Mouse (Mus musculus) embryonic facial prominence, embryonic 14.5 days (tissue): ENCODE results near the gene Tm9sf4. TPM values are rescaled to one million over a fixed set of nuclear protein-coding genes. Genes with fewer than 3 reads are reported as not detected.

Experiments
- ATAC-seq: fragments of 200-750 bp; cut with Nextera tagmentation; 2 replicates; pipeline ENCODE4 v1.8.0; 2017; ENCODE audit warnings: low read depth, moderate number of reproducible peaks, moderate TSS enrichment
- DNase-seq: peaks from one replicate; pipeline ENCODE4 v3.0.0-alpha.2; 2015; ENCODE audit warnings: low spot score
- H3K27ac ChIP-seq: fragments of 300-500 bp; sonication (generic); replicated peaks from 2 replicates; pipeline ENCODE4 v1.5.1; 2014; ENCODE audit warnings: low read depth, mild to moderate bottlenecking, low read length, moderate library complexity
- H3K27me3 ChIP-seq: fragments of 300-500 bp; sonication (generic); replicated peaks from 2 replicates; pipeline ENCODE4 v1.6.1; 2014; ENCODE audit warnings: low read length; ENCODE audit not compliant: control insufficient read depth, insufficient read depth
- H3K36me3 ChIP-seq: fragments of 300-500 bp; sonication (generic); 2 replicates; pipeline ENCODE4 v1.6.1; 2014; ENCODE audit warnings: low read length, mixed read lengths; ENCODE audit not compliant: control insufficient read depth, insufficient read depth
- H3K4me1 ChIP-seq: fragments of 300-500 bp; sonication (generic); 2 replicates; pipeline ENCODE4 v1.6.1; 2014; ENCODE audit warnings: antibody characterized with exemption, low read length; ENCODE audit not compliant: control insufficient read depth, insufficient read depth
- H3K4me2 ChIP-seq: fragments of 300-500 bp; sonication (generic); 2 replicates; pipeline ENCODE4 v1.6.1; 2014; ENCODE audit warnings: low read depth, mild to moderate bottlenecking, low read length, moderate library complexity, mixed read lengths
- H3K4me3 ChIP-seq: fragments of 300-500 bp; sonication (generic); 2 replicates; pipeline ENCODE4 v1.5.1; 2014; ENCODE audit warnings: low read depth, mild to moderate bottlenecking, low read length
- H3K9ac ChIP-seq: fragments of 300-500 bp; sonication (generic); 2 replicates; pipeline ENCODE4 v1.6.1; 2014; ENCODE audit warnings: low read depth, mild to moderate bottlenecking, low read length, moderate library complexity, mixed read lengths
- H3K9me3 ChIP-seq: fragments of 300-500 bp; sonication (generic); 2 replicates; pipeline ENCODE4 v1.6.1; 2016; ENCODE audit warnings: low read length; ENCODE audit not compliant: control insufficient read depth
- WGBS: fragments of 180-500 bp; shearing (Covaris S2); extraction: QIAGEN DNeasy Blood & Tissue Kit; methylation state at CpG from one replicate; pipeline ENCODE4 v1.1.7; 2014; 5-methylcytosine and 5-hydroxymethylcytosine counted together
- polyA plus RNA-seq: library from polyadenylated mRNA; unstranded; fragments of >200 nt; fragmentation: Nextera tagmentation; extraction: Ambion mirVana; gene quantifications from 2 replicates; pipeline ENCODE4 v1.2.1, GENCODE M21; 2014

The Tm9sf4 gene
- polyA plus RNA-seq, 1 experiment from 2014 or later = 97.9 TPM

DNA sequence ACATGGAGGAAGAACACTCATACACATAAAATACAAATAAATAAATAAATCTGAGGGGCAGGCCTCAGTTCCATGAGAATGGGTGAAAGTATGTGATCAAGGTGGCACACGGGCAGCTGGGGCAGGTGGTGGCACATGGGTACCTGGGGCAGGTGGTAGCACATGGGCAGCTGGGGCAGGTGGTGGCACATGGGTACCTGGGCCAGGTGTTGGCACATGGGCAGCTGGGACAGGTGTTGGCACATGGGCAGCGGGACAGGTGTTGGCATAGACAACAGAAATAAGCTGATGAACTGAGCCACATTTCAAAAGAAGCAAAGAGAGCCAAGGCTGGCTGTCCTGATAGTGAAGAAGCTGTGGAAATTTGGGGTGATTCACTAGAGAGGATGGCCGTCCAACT, 11.4 kb upstream of the Tm9sf4 start:
- no peaks in the 10 kb centered on the region for H3K4me1 ChIP-seq
- H3K27me3 ChIP-seq = no peaks in the 10 kb centered on the region
- H3K4me2 ChIP-seq = no peak overlapping the region
- H3K9me3 ChIP-seq = no peaks in the 10 kb centered on the region
- DNase-seq (no peak), ATAC-seq (no peak)
- no peak overlapping the region for H3K9ac ChIP-seq
- H3K27ac ChIP-seq = no peak overlapping the region
- H3K4me3 ChIP-seq = no peak overlapping the region
- WGBS = 83% methylated on average over 3 of the region's 3 CpGs
- H3K36me3 ChIP-seq = no peaks in the 10 kb centered on the region

DNA sequence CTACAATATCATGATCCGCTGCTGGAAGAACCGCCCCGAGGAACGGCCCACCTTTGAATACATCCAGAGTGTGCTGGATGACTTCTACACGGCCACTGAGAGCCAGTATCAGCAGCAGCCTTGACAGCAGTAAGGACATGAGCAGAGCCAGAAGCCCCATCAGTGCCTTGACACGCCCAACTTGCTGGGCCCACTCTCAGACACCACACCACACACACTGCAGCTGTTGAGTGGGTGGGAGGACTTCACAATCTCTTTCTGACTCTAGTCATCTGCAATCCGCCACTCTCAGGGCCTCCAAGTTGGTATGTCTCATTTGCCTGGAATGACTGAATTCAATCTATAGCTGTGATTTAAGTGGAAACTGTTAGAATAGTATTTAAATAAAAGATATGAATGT, 10.1 kb upstream of the Tm9sf4 start:
- DNase-seq = no peak
- 72% methylated on average over 7 of the region's 7 CpGs for WGBS

GRCm38 (mm10) chr2:153151926-153152665, 9.0 kb upstream of the Tm9sf4 start:
- H3K27me3 ChIP-seq = no peaks in the 10 kb centered on the region
- H3K9ac ChIP-seq = no peak overlapping the region
- no peak overlapping the region for H3K4me2 ChIP-seq
- H3K36me3 ChIP-seq = no peaks in the 10 kb centered on the region
- no peaks in the 10 kb centered on the region for H3K9me3 ChIP-seq
- no peak for ATAC-seq
- no peaks in the 10 kb centered on the region for H3K4me1 ChIP-seq
- no peak for DNase-seq
- no peak overlapping the region for H3K27ac ChIP-seq
- 74% methylated on average over 8 of the region's 8 CpGs for WGBS
- no peak overlapping the region for H3K4me3 ChIP-seq

More for the DNA sequence above, 10.1 kb upstream of the Tm9sf4 start:
- Histone ChIP-seq H3K36me3 (no peaks in the 10 kb centered on the region), H3K4me3 (no peak overlapping the region), H3K9ac (no peak overlapping the region), H3K9me3 (no peaks in the 10 kb centered on the region), H3K27ac (no peak overlapping the region), H3K4me2 (no peak overlapping the region), H3K4me1 (no peaks in the 10 kb centered on the region), H3K27me3 (no peaks in the 10 kb centered on the region)
- no peak for ATAC-seq

DNA sequence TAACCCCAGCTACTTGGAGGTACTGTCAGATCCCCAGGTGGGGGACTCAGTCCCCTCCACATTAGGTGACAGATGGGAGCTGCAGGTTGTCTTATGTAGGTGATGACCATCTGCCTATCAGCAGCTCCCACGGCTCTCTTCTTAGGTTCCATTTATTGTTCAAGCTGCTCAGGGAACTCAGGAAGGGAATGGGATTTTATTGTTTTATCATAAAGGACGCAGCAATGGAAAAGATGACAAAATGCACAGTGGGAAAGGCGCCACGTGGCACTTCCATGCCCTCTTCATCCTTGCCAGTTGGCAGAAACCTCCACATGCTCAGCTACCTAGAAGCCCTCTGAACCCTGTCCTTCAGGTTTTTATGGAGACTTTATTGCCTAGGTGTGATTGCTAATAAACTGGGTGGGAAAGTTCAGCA, 8.1 kb upstream of the Tm9sf4 start:
- ATAC-seq = no peak
- H3K4me3 ChIP-seq = no peak overlapping the region
- 77% methylated on average over 4 of the region's 4 CpGs for WGBS
- H3K9ac ChIP-seq = no peak overlapping the region
- H3K4me2 ChIP-seq = no peak overlapping the region
- no peaks in the 10 kb centered on the region for H3K36me3 ChIP-seq
- no peak for DNase-seq
- no peak overlapping the region for H3K27ac ChIP-seq
- no peaks in the 10 kb centered on the region for H3K4me1 ChIP-seq
- no peaks in the 10 kb centered on the region for H3K9me3 ChIP-seq
- no peaks in the 10 kb centered on the region for H3K27me3 ChIP-seq

- Histone ChIP-seq H3K4me1 (peaks cover 3% of the 10 kb centered on the region; the same call in 1 of the 2 replicates), H3K9me3 (no peaks in the 10 kb centered on the region), H3K27ac (no peak overlapping the region), H3K27me3 (no peaks in the 10 kb centered on the region), H3K4me2 (no peak overlapping the region), H3K4me3 (no peak overlapping the region), H3K9ac (no peak overlapping the region), H3K36me3 (no peaks in the 10 kb centered on the region)
- ATAC-seq = no peak
- 77% methylated on average over 1 of the region's 3 CpGs for WGBS
- no peak for DNase-seq
Measured at GRCm38 (mm10) chr2:153157270-153157669, 3.8 kb upstream of the Tm9sf4 start.

DNA sequence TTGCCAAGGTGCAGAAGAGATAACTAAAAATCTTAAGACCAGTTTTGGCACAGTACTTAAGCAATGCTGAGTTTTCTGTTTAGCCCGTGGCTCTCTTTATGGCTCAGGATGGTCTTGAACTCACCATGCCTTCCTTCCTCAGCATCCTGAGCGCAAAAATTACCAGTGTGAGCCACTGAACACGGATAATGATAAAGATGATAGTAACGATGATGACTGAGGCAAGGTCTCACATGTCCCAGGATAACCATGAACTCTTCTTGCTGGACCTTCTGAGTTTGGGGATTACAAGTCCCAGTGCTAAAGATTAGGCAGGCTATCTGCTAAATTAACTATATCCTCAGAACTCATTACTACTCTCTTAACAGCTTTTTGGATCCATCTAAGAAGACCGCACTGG, 970 bp upstream of the Tm9sf4 start:
- H3K36me3 ChIP-seq = 0 out of 2 replicates have a peak, but pooled peaks cover 3% of the 10 kb centered on the region
- DNase-seq (no peak), ATAC-seq (no peak)
- no peak overlapping the region for H3K27ac ChIP-seq
- no peaks in the 10 kb centered on the region for H3K27me3 ChIP-seq
- H3K9me3 ChIP-seq = no peaks in the 10 kb centered on the region
- peaks cover 4% of the 10 kb centered on the region; the same call in 1 of the 2 replicates for H3K4me1 ChIP-seq
- H3K4me2 ChIP-seq = no peak overlapping the region
- H3K4me3 ChIP-seq = no peak overlapping the region
- no peak overlapping the region for H3K9ac ChIP-seq
- WGBS = 83% methylated on average over 5 of the region's 5 CpGs

DNA sequence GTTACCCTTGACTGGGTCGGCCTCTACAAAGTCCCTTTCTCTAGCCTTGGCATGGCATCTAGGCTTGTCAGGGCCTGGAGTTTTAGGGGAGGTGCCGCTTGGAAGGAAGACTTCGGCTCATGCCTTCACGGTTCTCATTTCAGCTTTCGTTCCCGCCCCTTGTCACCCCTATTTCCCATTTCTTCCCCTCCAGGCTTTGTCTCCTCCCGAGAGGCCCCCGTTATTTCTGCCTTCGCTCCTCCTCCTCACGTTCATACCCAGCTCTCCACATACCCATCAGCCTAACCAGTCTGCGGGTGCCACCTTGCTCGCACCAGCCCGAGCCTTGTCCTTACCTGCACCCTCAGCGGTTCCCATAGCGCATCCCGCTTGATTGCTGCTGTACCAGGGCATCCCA, 579 bp downstream of the Tm9sf4 start:
- Histone ChIP-seq H3K36me3 (0 out of 2 replicates have a peak, but pooled peaks cover 4% of the 10 kb centered on the region), H3K9me3 (no peaks in the 10 kb centered on the region), H3K27ac (peak overlapping the region; percentile 96), H3K4me3 (peak overlapping the region; percentile 81), H3K9ac (peak overlapping the region; percentile 87), H3K27me3 (no peaks in the 10 kb centered on the region), H3K4me1 (peaks cover 4% of the 10 kb centered on the region; the same call in 1 of the 2 replicates), H3K4me2 (peak overlapping the region; percentile 87)
- DNase-seq (no peak), ATAC-seq (peak; percentile 28)
- whole genome bisulfite sequencing = 2% methylated on average over 16 of the region's 16 CpGs

DNA sequence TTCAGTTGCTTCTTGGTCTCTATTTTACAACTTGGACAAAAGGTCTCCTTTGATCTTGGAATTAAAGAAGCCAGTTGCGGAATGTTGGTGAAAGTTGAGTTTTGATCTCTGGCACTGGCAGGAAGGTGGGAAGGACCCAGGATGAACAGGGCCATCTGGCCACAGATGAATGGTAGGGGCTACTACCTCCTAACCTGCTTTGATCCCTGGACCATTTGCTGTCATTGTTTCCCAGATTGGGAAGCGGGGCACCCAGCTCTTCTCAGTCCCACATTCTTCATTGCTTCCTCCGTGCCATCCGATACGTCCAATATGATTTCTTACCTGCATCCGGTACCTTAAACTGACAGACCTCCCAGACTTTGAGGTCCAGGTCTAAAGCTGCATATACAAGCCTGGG, 6.0 kb downstream of the Tm9sf4 start:
- ATAC-seq = no peak
- Histone ChIP-seq H3K4me1 (peaks cover 16% of the 10 kb centered on the region), H3K27me3 (no peaks in the 10 kb centered on the region), H3K4me2 (no peak overlapping the region), H3K27ac (no peak overlapping the region), H3K4me3 (no peak overlapping the region), H3K9ac (no peak overlapping the region), H3K9me3 (no peaks in the 10 kb centered on the region), H3K36me3 (peaks cover 4% of the 10 kb centered on the region; the same call in 1 of the 2 replicates)
- no peak for DNase-seq
- 77% methylated on average over 6 of the region's 6 CpGs for WGBS
